Mouse (Mus musculus): ENCODE data around the gene Mgat2.
A peak's percentile ranks its signal among the peaks of the same experiment; 100 is the strongest.
"Not testable (repeated sequence)": the region's sequence is repeated elsewhere in the genome, so short reads cannot be mapped to it uniquely, and the experiment has no call there.

Gene Mgat2

DNA sequence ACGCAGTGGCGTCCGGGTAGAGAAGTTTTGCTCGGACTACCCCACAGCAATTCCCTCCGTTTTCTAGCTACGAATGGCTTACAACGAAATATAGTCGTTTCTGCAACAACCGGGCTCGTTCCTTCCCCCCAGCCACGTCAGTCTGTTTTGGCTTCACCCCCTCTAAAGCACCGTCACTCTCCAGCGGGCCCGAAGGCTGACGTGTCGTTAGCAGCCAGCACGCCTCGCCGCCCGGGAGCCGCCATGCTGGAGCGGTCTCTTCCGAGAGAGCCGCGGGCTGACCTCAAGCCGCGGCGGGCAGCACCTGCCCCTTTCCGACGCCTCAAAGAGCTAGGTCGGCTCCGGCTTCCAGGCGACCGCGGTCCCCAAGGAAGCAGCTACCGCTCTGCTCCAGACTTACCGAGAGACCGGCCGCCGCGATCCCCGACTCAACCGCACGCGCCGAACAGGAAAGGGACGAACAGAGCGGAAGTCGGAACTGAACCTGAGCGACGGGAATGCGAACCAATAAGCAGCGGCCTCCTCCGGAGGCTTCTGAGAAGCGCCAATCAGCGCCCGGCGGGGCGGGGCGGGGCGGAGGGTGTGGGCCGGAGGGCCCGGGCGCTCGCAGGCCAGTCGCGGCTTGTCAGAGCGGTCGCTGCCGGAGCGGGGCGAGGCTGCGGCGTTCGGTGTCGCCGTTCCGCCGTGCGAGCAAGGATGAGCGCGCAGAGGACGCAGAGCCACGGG is at the start of gene Mgat2, which contains the start of gene Rpl36al:
Gene Mgat2, plus strand, starts transcription at position 575 of the 726 bp plus-strand sequence.
Gene Rpl36al, minus strand, starts transcription at position 501 of the 726 bp plus-strand sequence.
- peak; percentile 100 for DNase-seq

DNA sequence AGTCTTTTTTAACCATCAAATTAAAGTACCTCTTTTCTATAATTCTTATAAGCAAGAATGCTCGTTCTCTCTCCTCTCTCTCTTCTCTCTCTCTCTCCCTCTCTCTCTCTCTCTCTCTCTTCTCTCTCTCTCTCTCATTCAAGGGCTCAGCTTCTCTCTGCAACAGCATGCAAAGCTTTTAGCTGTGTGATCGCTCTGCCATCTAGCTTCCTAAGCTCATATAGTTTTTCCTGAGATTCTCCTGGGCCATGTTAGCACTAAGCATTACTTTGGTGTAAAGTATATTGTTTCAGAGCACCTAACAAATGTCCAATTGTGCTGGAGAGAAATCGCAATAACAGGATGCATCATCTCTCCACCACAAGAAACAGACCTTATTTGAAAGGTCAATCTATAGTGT is 44.8 kb upstream of the Mgat2 start:
- no peak for DNase-seq

DNA sequence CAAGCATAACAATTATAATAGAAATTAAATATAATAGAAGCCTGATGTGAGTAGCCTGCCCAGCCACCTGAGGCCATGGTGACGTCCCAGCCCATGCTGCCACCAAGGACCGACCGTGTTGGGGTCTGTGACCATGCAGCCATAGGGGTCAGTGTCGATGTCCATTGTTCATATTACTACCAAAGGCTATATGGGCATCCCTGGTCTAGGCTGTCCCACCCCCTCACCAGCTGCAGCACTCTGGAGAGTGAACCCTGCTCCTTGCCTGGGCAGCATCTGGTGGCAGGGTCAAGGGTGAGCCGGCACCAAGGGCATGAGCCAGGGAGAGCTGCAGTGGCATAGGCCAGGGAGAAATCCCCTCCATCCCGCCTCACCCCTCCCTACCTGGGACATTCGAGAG is 44.1 kb upstream of the Mgat2 start:
- DNase-seq = no peak

DNA sequence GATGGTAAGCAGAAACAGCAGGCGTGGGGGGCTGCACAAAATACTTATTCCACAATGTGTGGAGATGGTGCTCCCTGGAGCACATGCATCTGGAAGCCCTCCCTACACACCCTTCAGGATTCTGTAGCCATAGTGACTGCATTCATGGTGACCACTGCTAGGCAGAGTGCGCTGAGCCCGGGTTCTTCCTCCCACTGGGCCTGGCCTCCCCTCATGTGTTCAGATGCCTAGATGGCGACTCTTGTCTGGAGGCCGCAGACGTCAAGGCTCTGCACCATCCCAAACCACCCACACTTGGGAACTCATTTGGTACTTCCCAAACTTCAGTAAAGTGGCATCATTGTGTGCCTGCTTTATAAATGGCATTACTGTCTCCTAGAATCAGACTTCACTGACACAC is 40.5 kb upstream of the Mgat2 start:
- no peak for DNase-seq

DNA sequence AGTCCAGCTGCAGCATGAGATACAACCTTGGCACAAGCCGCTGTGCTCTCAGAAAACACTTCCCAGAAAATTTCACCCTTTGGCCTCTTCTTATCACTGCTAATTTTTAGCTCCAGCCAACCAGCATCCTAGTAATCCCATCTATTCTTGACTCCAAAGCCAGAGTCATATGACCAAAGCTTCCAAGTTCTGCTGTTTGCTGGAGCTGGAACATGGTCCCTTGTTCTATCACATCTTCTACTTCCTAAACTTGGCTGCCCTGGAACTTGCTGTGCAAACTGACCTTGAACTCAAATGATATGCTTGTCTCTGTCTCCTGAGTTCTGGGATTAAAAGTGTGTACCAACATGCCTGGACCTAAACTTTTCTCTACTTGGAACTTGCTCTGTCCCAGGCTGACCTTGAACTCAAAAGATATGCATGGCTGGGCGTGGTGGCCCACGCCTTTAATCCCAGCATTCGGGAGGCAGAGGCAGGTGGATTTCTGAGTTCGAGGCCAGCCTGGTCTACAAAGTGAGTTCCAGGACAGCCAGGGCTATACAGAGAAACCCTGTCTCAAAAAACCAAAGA is 36.7 kb upstream of the Mgat2 start:
- no peak for DNase-seq

DNA sequence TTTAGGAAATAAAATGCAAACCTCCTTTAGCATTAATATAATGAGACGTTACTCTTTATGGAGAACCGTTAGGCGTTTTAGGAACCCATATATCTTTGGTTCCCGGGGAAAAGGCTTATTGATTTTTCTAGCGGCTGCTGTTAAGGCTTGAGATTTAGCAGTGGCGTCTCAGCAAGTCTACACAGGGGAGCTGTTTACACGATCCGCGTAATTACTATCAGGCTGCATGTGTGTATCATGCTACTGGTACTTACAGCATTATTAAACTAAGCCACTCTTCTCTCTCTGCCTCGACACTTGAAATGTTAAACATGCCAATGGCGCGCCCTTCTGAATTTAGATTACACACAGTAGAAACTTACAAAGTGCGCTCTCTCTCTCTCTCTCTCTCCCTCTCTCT is 33.9 kb upstream of the Mgat2 start:
- DNase-seq = no peak

DNA sequence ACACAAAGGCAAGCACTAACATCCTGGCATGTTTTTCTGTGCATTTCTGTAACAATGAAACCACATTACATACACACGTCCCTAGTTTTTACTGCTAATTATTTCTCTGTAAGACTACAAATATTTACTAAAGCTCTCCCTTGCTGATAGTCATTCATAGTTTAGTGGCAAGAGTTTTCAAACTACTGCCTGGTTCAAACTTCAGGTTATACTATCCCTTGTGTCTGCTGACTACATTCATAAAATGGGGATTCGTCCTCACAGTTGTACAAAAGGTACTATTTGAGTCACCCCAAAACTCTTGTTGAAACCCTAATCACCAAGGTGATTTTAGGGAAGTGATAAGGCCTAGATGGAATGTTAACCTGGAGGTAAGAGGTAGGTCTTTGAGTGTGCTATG is 28.0 kb upstream of the Mgat2 start:
- DNase-seq = no peak

DNA sequence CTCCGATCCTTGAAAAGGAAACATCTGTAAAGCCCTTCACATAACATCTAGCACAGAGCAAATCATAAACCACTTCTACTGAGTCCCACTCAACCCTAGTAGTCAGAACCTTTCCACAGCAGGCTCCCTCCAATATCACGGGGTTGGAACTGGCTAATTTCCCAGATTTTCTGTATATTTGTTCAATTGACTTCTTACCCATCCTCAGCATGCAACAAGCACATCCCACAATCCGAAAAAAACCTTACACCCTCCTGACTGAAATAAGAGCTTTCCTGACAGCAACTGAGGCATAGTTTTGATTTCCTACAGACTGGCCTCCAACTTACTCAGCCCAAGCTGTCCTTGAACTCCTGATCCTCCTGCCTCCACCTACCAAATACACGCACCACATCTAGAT is 27.5 kb upstream of the Mgat2 start:
- DNase-seq = no peak

DNA sequence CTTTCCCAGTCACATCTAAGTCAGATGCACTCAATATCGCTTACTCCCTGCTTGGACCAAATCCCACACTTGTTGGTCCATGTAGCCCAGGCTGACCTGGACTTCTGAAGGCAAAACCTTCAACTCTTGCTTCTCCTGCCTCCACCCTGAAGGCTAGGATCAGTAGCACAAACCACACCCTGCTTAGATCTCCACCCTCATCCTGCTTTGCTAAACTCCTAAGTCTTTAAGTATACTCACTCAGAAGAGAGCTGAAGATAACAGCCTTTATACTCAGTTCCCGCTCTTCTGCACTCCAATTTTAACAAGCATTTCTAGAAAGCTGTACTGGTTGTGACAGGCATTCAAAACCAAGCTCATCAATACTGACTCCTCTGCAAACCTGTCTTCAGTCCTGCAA is 26.9 kb upstream of the Mgat2 start:
- DNase-seq = no peak

DNA sequence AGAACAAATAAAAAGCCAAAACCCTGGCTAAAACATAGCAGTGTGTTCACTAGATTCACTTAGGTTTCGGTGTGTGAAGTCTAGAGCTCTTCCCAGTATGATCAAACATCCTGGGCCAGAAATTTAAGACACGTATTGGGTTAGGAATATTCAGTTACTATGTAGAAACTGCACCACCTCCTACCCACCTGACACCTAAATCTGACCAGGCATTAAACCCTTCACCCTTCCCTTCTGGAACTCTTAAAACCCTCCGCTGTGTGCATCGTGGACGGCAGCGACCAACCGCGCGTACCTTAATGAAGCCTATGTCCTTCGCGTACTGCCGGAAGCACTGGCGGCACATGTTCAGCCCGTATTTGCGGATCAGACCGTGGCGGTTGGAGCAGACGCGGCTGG is 25.6 kb upstream of the Mgat2 start:
- no peak for DNase-seq

DNA sequence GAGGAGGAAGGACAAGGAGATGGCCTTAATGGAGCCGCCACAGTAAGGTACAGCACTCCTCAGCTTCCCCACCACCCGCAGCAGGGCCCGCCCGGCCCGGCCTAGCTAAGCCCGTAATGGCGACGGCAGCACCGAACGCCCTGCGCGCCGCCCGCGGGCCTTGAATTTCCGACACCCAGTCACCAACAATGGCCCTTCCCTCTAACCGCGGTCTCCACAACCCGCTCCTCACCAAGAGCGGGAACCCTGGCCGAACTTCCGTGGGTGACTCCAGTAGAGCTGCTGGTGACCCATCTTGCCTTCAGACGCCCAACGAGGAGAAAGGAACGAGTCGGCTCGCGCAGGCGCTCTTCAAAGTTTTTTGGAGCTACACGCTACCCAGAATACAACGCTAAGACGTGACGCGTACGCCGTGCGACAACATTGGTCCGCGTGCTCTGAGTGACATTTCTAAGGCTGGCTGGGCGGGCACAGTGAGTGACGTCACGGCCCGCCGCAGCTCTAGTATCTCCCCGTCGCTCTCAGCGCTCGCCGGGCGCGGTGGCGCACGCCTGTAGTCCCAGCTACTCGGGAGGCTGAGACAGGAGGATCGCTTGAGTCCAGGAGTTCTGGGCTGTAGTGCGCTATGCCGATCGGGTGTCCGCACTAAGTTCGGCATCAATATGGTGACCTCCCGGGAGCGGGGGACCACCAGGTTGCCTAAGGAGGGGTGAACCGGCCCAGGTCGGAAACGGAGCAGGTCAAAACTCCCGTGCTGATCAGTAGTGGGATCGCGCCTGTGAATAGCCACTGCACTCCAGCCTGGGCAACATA is 25.0 kb upstream of the Mgat2 start, which contains the start of gene Rps29:
Gene Rps29, minus strand, starts transcription at position 422 of the 813 bp plus-strand sequence.
- DNase-seq = peak; percentile 97

DNA sequence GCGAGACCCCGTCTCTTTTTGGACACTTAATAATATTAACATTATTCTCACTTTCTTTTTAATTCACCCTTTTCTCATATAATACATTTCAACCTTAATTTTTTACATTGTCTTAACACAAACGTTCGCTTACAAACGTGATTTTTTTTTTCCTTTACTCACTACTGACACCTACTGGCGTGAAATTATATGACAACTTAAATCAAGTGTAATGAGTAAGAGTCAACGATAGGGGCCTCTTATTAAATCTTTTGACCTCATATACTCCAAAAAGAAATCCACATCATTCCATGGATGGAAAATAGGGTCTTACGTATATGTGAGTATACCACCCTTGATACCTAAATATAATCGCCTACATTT is 24.4 kb upstream of the Mgat2 start:
- no peak for DNase-seq

DNA sequence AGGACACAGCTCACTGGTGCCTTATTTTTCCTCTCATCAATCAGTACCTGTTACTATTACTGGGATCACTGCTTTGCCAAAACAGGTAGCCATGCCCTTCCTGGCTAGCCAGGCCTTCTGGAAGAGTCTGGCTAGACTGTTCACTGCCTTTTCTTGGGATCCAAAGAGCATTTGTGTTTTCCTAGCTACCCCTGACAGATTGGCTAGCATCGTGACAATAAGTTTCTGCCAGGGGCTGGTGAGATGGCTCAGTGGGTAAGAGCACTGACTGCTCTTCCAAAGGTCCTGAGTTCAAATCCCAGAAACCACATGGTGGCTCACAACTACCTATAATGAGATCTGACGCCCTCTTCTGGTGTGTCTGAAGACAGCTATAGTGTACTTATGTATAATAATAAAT is 23.3 kb upstream of the Mgat2 start:
- not testable (repeated sequence) for DNase-seq

DNA sequence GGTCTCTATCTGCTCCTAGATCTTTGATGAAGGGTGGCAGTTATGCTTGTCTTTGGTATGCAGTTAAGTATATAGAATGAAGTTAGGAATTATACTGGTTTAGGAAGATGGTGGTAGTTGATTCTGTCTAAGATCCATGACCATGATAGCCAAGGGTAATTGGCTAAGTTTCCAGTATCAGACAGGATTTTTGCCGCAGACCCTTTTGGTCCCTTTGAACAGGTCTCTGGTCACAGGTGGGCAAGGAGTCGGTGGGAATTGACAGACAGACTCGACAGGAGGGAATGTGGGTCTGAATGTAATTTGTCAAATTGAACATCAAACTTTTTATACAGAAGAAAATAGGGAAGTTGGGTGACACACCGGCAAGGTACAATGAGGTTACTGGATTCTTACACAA is 20.4 kb upstream of the Mgat2 start:
- not testable (repeated sequence) for DNase-seq

DNA sequence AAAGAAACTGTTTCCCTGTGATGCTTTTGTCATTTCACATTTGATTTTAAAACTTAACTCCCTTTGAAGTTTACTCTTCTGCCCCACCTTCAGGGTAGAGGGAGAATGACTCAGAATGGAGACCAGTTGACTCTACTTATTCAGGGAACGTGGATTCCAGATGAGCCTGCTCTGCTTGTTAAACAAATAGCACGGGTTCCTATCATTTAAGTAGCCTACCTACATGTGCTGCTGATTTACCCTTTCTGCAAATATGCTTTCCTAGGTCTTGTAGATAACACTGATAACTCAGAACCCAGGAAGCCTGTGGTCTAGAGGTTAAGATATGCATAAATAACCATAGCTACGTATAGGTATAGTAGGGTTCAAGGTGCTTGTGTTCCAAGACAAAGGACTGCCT is 19.1 kb upstream of the Mgat2 start:
- no peak for DNase-seq

DNA sequence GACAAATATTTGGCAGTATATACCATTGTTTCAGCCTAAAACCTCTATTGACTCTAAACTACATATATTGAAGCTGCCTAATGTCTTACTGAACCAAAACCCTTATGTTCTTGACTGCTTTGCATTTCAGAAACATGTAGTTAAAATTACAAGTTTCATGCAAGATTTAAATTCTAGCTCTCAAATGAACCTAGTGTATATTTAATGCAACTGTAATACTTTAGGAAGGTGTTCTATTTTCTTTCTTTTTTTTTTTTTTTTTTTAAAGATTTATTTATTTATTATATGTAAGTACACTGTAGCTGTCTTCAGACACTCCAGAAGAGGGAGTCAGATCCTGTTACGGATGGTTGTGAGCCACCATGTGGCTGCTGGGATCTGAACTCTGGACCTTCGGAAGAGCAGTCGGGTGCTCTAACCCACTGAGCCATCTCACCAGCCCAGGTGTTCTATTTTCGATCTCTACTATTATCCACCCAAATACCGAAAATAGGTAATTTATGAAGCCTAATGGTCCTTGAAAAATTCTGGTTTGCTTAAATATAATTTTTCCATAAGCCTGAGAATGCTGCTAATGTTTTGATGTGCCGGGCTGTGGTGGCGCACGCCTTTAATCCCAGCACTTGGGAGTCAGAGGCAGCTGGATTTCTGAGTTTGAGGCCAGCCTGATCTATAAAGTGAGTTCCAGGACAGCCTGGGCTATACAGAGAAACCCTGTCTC is 16.9 kb upstream of the Mgat2 start:
- not testable (repeated sequence) for DNase-seq

DNA sequence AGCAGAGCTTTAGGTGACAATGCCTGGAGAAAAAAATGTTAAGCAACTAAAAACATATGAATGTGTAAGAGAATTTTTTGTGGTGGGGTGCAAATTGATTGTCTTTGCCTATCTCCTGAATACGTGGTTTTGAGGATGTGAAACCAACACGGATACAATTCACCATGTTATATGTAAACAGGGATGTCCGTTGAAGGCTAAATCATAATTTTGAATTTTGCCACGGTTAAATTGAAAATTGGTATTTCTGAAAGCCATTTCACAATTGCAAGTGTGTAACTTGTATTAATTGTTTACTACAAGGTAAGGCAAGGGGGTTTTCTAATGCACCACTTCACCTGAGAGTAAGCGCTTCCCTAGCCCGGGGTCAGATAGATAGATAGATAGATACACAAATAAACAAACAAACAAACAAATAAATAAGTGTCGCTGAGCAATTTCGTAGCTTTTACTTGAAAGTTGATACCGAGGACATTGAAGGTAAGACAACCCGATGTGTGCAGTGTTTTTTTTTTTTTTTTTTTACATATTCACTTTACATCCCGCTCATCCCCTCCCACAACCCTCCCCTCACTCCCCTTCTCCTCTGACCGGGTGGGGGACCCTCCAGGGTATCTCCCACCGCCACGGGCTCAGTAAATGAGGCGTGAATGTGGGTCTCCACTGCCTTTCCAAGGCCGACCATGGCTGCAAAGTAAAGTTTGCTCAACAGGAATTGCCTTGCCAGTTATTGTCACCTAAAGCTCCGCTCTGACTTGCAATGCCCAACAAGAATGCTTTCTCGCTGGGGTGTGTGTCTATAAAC is 16.1 kb upstream of the Mgat2 start:
- DNase-seq = no peak

DNA sequence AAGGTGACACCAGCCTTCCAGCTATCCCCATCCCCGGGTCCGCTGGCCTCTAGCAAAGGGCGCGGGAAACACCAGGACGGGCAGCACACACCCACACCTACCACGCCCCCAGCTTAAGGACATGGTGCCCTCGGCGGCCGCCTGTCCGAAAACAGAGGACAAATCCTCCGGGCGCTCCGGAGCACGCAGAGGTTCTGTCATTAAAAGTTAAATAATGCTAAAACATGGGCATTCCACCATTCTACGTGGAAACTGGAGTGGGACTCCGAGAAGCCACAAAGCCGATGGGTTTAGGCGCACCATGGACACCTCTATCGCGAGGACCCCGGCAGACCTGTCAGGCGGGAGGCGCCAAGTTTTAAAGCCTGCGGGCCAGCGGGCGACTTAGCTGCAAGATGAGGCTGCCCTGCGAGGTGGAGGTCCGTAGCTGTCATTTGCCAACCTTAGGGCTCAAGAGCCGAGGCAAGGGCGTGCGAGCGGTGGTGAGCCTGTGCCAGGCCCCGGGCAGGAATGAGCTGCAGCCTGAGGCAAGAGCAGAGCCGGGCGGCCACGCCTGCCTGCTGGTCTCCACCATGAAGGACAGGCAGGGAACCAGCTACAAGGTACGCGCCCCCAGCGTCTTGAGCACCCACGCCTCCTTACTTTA is 15.4 kb upstream of the Mgat2 start, which contains the start of gene Lrr1:
Gene Lrr1, plus strand, starts transcription at position 354 of the 646 bp plus-strand sequence.
- peak; percentile 86 for DNase-seq

DNA sequence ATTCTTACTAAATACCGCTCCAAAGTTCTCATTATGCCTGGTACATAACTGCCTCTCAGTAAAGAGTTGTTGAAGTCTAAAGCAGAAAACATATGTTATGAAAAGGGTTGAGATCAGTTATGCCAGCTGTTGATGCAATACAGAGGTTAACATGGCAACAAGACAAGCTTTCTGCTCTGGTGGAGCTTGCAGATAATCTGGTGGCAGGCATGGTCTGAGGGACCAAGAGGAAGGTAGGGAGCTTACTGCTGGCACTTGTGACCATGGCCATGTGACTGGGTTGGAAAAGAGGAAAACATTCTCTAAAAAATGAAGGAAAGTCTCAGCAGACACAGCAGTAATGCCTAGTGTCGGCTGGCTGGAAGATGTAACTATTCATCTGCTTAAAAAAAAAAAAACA is 12.7 kb upstream of the Mgat2 start:
- no peak for DNase-seq

DNA sequence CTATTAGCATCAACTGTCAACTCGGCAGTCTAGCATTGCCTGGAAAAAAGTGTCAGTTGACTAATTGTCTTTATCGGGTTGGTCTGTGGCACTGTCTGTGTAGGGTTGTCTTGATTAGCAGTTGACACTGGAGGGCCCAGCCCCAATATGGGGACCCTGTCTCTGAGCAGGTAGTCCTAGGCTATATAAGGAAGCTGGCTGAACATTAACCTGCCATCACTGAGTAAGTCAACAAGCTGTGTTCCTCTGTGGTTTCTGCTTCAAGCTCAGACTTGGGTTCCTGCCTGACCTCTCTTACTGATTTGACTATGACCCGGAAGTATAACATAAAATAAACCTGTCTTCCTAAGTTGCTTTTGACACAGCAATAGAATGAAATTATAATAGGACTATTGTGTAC is 8.0 kb upstream of the Mgat2 start:
- DNase-seq = no peak

DNA sequence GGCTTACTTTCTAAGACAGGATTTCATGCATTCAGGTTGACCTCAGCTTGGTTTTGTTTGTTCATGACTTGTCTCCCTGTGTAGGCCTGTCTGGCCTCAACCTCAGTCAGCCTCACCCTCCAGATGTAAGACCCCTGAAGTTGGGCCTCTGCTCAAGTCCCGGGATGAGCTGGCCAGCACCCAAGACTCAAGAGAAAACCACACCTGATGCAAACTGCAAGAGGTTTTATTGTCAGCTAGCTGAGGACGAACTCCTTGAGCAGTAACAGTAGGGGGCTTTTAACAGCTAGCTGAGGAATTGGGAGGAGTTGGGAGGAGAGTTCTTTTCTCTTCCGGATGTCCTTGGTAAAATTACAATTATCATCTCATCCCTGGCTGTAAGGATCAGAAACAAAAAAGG is 6.4 kb upstream of the Mgat2 start:
- no peak for DNase-seq

DNA sequence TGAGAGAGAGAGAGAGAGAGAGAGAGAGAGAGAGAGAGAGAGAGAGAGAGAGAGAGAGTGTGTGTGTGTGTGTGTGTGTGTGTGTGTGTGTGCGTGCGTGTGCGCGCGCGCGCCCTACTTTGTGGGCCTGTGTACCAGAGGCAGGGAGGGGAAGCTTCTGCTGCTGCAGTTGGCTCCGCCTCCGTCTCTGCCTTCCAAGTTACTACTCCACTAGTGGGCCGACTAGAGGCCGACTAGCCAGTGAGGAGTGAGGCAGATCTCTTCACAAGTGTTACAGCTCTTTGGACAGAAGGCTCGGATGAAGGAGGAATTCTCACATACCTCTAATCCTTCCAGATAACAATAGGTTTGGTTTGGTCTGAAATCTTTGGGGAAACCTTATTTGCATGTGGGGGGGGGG is 4.6 kb upstream of the Mgat2 start:
- no peak for DNase-seq

All from lung, postnatal 14 days (tissue).